Mouse (Mus musculus) testis, adult 2 months (tissue): ENCODE data around the gene Slc35e3.

Experiments used
- CTCF ChIP-seq: fragments of 200-500 bp; IDR thresholded peaks from 2 replicates; pipeline ENCODE4 v1.5.1; 2012; ENCODE audit warnings: low read depth, mild to moderate bottlenecking, inconsistent platforms, low read length, moderate library complexity; ENCODE audit not compliant: control insufficient read depth, insufficient read depth, insufficient replicate concordance
- POLR2A ChIP-seq: fragments of 200-500 bp; IDR thresholded peaks from 2 replicates; pipeline ENCODE4 v1.6.1; 2012; ENCODE audit warnings: low read depth, mild to moderate bottlenecking, inconsistent platforms, low read length, moderate library complexity; ENCODE audit not compliant: control insufficient read depth

GRCm38 (mm10) chr10:117705806-117706205, 40.4 kb downstream of the Slc35e3 start:
- TF ChIP-seq CTCF (no peak), POLR2A (no peak)
